Mouse (Mus musculus): ENCODE measurements around the gene Krtap2-4. TPM values are rescaled to one million over a fixed set of nuclear protein-coding genes. Genes with fewer than 3 reads are reported as not detected.
"Not testable (repeated sequence)": the region's sequence is repeated elsewhere in the genome, so short reads cannot be mapped to it uniquely, and the experiment has no call there.

The Krtap2-4 gene
- total RNA-seq (2015; ENCODE audit: low replicate concordance) (not detected in 2 replicates), total RNA-seq (2017; ENCODE audit: low replicate concordance) (not detected in 2 replicates)

DNA sequence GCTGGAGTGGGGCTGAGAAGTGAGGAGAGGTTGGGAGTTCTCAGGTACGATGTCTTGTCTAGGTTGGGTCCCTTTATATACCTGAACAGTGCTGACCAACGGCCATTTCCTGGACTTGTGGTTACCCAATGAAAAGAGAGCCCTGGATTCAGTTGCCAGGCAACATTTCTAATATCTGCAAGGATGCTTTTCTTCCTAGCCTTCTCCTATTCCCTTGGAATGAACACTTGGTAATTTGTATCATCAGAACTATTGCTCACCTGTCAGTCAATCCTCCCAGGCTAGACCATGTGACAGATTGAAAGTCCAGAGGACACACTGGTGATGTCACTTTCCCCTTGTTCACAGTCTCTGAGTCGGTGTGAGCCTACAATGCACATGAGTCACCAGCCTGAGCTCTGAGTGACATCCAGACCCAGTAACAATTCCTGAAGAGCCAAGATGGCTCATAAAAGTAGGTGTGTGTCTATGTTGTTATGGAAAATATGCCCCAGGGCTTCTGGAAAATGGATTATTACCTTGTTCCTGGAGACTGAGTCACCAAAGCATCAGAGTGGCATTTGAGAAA is at the start of gene Krtap2-4:
Krtap2-4 (minus strand) TSS at position 51 of the 568 bp plus-strand sequence.
- ATAC-seq (replicated peaks; ENCODE audit: low FRiP score, poor library complexity, severe bottlenecking), result no peak

DNA sequence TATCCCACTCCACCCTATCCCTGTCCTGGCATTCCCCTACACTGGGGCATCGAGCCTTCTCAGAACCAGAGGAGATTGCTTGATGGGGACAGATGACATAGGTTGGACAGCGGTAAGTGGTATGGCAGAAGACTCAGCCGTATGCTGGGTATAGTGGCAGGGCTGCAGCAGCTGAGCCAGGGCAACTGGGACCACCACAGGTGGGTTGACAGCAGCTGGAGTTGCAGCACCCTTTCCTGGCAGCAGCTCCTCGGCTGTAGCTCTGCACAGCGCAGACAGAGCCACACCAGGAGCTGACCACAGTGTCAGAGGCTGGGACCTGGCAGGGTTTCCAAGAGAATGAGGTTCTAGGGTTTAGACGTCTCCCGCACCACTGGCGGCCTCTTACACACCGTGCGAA is 48.2 kb upstream of the Krtap2-4 start:
- no peak for ATAC-seq (replicated peaks; ENCODE audit: low FRiP score, poor library complexity, severe bottlenecking)

DNA sequence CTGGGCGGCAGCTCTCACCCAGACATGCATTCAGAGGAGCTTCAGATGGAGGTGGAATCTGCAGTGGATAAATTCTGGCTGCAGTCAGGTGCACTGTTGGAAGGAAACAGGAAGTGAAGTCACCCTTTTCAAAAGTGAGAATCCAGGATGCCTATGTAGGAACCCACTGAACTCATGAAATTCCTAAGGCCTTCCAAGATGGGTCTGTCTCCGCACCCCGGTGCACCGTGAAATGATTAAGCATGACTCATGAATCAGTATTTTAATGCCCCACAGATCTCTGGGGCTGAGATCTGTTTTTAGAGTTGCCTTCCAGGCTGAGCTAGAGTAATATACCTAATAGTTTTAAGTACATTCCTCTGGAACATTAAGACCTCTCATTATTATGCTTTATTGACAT is 44.6 kb upstream of the Krtap2-4 start:
- no peak for ATAC-seq (replicated peaks; ENCODE audit: low FRiP score, poor library complexity, severe bottlenecking)

DNA sequence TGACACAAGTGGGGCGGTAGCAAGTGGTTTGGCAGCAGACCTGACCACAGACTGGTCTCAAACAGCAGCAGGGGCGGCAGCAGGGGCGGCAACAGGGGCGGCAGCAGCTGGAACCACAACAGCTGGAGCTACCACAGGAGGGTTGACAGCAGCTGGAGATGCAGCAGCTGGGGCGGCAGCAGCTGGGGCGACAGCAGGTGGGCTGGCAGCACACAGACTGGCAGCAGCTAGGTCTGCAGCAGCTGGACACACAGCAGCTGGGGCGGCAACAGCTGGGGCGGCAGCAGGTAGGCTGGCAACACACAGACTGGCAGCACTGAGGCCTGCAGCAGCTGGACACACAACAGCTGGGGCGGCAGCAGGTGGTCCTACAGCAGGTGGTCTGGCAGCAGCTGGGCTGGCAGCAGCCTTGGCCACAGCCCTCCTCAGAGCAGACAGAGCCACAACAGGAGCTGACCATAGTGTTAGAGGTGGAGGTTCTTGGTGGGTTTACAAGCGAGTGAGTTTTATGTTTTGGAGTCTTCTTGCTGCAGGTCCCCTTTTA is 43.9 kb upstream of the Krtap2-4 start, which contains the start of gene Gm11563:
Gm11563 (minus strand) TSS at position 494 of the 544 bp plus-strand sequence.
- not testable (repeated sequence) for ATAC-seq (replicated peaks; ENCODE audit: low FRiP score, poor library complexity, severe bottlenecking)

DNA sequence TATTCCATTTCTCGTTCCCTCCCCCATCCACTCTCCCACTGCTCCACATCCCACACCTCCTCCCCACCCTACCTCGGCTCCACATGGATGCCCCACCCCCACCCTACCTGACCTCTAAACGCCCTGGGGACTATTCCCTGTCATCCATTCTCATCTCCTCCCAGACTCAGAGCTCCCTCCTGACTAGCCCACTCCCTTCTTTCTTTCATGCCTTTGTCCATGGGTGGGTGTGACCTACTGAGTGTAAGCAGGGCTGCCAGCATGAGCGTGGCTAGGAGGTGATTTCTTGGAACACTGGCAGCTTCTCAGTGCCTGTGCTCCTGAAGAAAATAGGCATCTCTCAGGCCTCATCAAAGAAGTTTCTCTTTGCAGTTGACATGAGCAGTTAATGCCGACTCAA is 42.4 kb upstream of the Krtap2-4 start:
- ATAC-seq (replicated peaks; ENCODE audit: low FRiP score, poor library complexity, severe bottlenecking), result no peak

DNA sequence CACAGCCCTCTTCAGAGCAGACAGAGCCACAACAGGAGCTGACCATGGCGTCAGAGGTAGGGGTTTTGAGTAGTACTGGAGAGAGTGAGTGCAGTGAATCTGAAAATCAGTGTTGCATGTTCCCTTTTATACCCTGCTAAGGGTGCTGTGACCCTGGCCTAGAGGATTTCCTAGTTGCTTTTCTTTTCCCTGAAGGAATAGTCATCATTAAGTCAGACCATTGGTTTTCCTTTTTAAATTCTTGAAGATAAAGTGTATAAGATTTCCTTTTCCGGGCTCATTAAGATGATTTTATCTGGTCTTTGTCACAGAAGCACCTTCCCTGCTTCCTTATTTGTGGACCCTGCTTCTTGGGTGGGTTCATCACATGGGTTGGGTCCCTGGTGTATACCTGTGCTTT is 35.5 kb upstream of the Krtap2-4 start, which contains the start of gene Gm11555:
Gm11555 (minus strand) TSS at position 101 of the 400 bp plus-strand sequence.
- ATAC-seq (replicated peaks; ENCODE audit: low FRiP score, poor library complexity, severe bottlenecking), result no peak

DNA sequence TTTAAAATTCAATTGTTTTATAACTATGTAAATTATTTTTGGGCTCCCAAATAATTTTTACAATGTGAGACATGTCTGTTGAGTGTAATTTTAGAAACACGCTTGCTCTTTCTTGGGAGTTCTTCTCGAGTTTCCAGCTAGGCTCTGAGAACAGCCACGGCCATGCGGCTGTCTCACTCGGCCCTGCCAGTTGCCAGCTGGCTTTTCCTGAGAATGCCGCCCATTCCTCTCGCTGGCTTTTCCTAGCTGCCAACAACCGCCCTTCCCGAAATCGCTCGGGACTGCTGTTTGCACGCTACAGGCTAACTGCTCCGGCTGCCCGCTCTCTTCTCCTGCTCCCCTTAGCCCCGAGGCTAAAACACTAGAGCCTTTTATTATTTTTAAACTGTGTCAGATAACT is 31.8 kb upstream of the Krtap2-4 start:
- no peak for ATAC-seq (replicated peaks; ENCODE audit: low FRiP score, poor library complexity, severe bottlenecking)

DNA sequence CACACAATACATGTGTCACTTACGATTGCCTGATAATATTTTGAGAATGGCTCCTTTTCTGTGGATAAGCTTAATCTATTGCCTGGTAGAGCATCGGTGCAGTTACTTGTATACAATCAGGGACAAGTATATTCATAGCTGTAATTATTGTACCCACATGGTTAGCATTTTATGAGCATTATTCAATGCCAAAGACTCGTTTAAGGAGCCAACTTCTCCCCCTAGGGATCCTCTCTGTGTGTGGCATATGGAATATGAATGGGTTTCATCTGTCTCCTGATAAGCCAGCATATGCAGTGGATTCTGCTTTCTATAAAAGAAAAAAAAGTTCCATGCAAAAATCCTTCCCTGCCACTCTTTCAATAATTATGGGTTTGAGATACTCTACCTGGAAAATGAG is 29.7 kb upstream of the Krtap2-4 start:
- ATAC-seq (replicated peaks; ENCODE audit: low FRiP score, poor library complexity, severe bottlenecking), result no peak

DNA sequence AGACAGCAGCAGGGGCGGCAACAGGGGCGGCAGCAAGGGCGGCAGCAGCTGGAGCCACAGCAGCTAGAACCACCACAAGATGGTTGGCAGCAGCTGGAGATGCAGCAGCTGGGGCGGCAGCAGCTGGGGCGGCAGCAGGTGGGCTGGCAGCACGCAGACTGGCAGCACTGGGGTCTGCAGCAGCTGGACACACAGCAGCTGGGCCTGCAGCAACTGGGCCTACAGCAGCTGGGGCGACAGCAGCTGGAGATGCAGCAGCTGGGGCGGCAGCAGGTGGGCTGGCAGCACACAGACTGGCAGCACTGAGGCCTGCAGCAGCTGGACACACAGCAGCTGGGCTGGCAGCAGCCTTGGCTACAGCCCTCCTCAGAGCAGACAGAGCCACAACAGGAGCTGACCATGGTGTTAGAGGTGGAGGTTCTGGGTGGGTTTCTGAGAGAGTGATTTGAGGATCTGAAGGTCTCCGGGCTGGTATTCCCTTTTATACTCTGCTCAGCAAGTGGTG is 29.0 kb upstream of the Krtap2-4 start, which contains the start of gene Krtap4-7:
Krtap4-7 (minus strand) TSS at position 455 of the 505 bp plus-strand sequence.
- ATAC-seq (replicated peaks; ENCODE audit: low FRiP score, poor library complexity, severe bottlenecking), result not testable (repeated sequence)

DNA sequence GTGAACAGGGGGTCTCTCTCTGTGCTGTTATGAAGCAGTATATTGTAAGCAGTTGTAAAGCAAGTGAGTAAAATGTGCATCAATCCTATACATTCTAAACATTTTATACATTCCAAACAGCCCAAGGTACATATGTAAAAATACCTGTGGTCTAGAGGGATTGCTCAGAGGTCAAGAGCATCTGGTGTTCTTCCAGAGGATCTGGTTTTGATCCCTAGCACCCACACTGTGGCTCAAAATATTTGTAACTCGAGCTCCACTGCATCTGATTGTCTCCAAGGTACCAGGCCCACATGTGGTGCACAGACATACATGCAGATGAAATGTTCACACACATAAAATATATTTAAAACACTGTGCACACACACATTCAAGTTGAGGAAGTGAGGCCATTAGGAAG is 26.3 kb upstream of the Krtap2-4 start:
- no peak for ATAC-seq (replicated peaks; ENCODE audit: low FRiP score, poor library complexity, severe bottlenecking)

DNA sequence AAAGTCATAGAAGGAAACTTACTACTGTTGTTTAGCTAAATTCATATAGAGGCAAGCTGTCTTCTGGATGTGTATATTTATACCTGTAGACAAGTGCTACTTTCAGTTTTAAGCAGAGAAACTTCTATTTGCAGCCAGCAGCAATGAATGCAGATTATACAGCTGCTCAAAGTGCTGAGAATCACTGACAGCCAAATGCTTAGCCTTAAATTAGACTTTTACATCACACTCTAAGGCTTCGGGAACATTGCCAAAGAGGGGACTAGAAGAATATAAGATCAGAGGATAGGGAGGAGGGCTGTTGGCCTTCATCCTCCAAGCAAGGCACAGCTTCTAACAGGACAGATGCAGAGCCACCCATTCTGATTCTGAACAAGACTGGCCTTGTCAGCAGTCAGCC is 22.4 kb upstream of the Krtap2-4 start:
- no peak for ATAC-seq (replicated peaks; ENCODE audit: low FRiP score, poor library complexity, severe bottlenecking)

DNA sequence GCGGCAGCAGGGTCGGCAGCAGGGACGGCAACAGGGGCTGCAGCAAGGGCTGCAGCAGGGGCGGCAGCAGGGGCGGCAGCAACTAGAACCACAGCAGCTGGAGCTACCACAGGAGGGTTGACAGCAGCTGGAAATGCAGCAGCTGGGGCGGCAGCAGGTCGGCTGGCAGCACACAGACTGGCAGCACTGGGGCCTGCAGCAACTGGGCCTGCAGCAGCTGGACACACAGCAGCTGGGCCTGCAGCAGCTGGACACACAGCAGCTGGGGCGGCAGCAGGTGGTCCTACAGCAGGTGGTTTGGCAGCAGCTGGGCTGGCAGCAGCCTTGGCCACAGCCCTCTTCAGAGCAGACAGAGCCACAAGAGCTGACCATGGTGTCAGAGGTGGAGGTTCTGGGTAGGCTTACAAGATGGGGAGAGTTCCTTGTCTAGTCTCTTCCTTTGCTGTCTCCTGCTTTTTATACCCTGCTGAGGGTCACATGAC is 20.0 kb upstream of the Krtap2-4 start, which contains the start of gene Krtap4-2:
Krtap4-2 (minus strand) TSS at position 432 of the 482 bp plus-strand sequence.
- no peak for ATAC-seq (replicated peaks; ENCODE audit: low FRiP score, poor library complexity, severe bottlenecking)

DNA sequence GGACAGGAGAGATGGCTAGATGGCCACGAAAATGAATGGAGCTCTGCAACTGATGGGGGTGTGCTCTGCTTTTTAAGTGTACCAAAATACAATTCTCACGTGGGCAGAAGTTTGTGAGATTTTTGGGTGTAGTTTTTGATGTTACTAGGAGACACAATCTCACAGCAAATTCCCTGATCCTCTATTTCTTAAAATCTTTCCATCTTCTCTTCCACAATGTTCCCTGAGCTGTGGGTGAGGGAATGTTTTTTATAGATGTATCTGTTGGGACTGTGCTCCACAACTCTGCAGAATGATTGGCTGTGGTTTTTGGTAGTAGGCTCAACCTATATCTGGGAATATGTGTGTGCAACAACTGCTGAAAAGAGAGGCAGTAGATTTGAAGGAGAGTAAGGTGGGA is 18.6 kb upstream of the Krtap2-4 start:
- no peak for ATAC-seq (replicated peaks; ENCODE audit: low FRiP score, poor library complexity, severe bottlenecking)

DNA sequence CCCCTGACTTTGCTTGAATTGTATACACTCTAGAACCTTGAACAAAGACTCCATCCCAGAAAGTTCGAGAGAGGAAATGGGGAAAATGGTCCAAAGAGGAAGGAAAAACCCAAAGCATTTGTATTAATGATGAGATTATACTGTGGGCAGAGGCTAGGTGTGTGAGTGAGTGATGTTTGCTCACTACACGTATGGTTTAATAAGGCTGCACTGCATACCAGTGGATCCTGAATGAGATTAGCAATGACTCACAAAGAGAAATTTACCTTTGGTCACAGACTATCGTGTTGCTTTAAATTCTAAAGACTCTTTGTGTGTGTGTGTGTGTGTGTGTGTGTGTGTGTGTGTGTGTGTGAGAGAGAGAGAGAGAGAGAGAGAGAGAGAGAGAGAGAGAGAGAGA is 16.2 kb upstream of the Krtap2-4 start:
- ATAC-seq (replicated peaks; ENCODE audit: low FRiP score, poor library complexity, severe bottlenecking), result no peak

DNA sequence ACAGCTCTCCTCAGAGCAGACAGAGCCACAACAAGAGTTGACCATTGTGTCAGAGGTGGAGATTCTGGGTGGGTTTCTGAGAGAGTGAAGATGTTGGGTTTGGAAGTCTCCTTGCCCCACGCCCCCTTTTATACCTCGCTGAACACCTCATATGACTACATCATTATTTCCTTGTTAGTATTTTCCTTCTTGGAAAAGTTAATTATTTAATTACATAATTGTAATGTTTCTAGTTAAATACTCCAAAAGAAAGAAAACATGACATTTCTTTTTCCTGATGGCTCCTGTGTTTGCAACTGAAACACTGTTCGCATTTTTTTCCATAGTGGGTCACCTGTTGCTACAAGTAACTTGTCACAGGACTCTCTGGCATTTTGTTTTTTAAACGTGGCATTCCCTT is 13.5 kb upstream of the Krtap2-4 start, which contains the start of gene Krtap4-1:
Krtap4-1 (minus strand) TSS at position 101 of the 400 bp plus-strand sequence.
- no peak for ATAC-seq (replicated peaks; ENCODE audit: low FRiP score, poor library complexity, severe bottlenecking)

DNA sequence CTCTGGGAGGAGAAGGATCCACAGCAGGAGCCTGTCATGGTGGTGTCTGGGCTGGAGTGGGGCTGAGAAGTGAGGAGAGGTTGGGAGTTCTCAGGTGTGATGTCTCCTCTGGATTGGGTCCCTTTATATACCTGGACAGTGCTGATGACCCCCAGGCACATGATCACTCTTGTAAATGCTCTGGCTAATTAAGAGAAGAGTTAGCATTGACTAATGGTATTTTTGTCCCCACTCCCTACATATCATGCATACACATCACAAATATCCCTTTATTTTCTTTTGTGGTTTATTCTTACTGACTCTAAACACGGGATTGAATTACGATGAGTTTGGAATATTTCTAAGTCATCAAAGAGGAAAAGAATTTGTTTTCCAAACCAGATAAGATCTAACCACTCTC is 5.7 kb upstream of the Krtap2-4 start, which contains the start of gene Gm11562:
Gm11562 (minus strand) TSS at position 101 of the 400 bp plus-strand sequence.
- ATAC-seq (replicated peaks; ENCODE audit: low FRiP score, poor library complexity, severe bottlenecking), result no peak

DNA sequence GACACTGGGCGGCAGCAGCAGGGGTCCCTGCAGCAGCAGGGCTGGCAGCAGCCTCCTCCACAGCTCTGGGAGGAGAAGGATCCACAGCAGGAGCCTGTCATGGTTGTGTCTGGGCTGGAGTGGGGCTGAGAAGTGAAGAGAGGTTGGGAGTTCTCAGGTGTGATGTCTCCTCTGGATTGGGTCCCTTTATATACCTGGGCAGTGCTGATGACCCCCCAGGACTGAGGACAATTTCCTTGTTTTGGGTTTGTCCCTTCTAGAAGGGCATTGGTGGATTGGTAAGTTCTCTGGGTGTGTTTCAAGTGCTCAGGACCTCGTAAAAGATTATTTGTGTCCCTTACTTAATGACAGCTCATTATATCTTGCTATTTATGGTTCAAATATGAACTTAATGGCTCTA is 4.6 kb downstream of the Krtap2-4 start, which contains the start of gene Gm11937:
Gm11937 (minus strand) TSS at position 101 of the 400 bp plus-strand sequence.
- ATAC-seq (replicated peaks; ENCODE audit: low FRiP score, poor library complexity, severe bottlenecking), result not testable (repeated sequence)

DNA sequence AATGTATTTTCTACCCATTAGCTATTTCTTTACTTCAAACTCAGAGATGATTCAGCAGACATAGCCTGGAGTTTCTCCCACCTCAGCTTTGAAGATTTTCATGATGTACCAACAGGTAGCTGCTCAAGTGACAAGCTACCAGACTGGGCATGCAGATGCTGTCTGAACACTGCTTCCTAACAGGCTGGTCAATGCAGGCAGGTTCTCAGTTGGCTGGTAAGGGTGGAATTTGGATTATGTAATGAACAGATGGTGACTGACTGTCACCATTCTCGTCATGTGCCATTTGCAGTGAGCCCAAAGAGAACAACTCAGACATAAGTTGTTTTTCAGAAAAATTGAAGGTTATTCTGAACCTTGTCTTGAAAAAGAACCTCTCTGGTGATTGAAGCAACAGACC is 5.5 kb downstream of the Krtap2-4 start:
- ATAC-seq (replicated peaks; ENCODE audit: low FRiP score, poor library complexity, severe bottlenecking), result no peak

DNA sequence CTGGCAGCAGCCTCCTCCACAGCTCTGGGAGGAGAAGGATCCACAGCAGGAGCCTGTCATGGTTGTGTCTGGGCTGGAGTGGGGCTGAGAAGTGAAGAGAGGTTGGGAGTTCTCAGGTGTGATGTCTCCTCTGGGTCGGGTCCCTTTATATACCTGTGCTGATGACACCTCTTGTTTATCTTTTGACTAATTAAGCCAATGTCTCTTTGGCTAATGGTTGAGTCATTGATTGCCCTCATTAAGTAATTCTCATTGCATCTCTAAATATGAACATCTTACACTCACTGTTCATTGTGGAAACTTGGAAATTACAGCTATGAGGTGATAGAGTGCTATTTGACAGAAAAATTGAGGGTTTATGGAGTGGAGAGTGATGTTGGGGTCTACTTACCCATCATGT is 11.4 kb downstream of the Krtap2-4 start, which contains the start of gene Gm11938:
Gm11938 (minus strand) TSS at position 101 of the 400 bp plus-strand sequence.
- not testable (repeated sequence) for ATAC-seq (replicated peaks; ENCODE audit: low FRiP score, poor library complexity, severe bottlenecking)

DNA sequence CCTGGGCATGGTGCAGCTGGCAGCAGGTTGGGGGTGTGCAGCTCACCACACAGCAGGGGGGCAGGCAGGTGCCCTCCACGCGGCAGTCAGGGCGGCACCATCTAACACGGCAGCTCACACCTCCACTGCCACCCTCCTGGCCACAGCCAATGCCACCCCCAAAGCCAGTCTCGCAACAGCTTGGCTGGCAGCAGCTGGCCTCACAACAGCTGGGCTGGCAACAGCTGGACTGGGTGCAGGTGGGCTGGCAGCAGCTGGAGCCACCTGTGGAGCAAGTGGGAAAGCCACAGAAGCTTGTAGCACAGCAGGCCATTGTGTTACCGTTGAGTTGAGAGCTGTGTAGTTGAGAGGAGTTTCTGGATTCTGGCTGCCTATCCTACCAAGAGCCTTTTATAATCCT is 16.9 kb downstream of the Krtap2-4 start, which contains the start of gene Krtap9-3:
Krtap9-3 (minus strand) TSS at position 364 of the 400 bp plus-strand sequence.
- not testable (repeated sequence) for ATAC-seq (replicated peaks; ENCODE audit: low FRiP score, poor library complexity, severe bottlenecking)

DNA sequence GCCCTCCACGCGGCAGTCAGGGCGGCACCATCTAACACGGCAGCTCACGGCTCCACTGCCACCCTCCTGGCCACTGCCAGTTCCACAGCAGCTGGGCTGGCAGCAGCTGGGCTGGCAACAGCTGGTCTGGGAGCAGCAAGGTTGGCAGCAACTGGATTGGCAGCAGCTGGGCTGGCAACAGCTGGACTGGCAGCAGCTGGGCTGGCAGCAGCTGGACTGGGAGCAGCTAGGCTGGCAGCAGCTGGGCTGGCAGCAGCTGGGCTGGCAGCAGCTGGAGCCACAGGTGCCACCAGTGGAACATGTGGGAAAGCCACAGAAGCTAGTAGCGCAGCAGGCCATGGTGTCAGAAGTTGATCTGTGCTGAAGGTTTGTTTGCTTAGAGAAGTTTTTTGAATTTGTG is 23.7 kb downstream of the Krtap2-4 start, which contains the start of gene Krtap1-3:
Krtap1-3 (minus strand) TSS at position 359 of the 400 bp plus-strand sequence.
- no peak for ATAC-seq (replicated peaks; ENCODE audit: low FRiP score, poor library complexity, severe bottlenecking)
